Mouse (Mus musculus): Measurements from ENCODE around the gene Igf2bp1. TPM values are rescaled to one million over a fixed set of nuclear protein-coding genes. Genes with fewer than 3 reads are reported as not detected.

Gene Igf2bp1
- under 1 TPM; 0.26 to 0.83 (median 0.43) TPM for total RNA-seq (2022)

GRCm38 (mm10) chr11:96005403-96006271 is at the start of gene Igf2bp1:
Gene Igf2bp1 (minus strand): TSS chr11:96005940.
- no peak for DNase-seq

- DNase-seq = no peak
Measured at GRCm38 (mm10) chr11:96050854-96051253, 45.1 kb upstream of the Igf2bp1 start.

GRCm38 (mm10) chr11:96049939-96050338 is 44.2 kb upstream of the Igf2bp1 start:
- no peak for DNase-seq

GRCm38 (mm10) chr11:96047469-96048373 is 42.0 kb upstream of the Igf2bp1 start:
- no peak for DNase-seq

- no peak for DNase-seq
Measured at GRCm38 (mm10) chr11:96046793-96047192, 41.1 kb upstream of the Igf2bp1 start.

GRCm38 (mm10) chr11:96046028-96046427 is 40.3 kb upstream of the Igf2bp1 start:
- no peak for DNase-seq

GRCm38 (mm10) chr11:96044803-96045567 is 39.2 kb upstream of the Igf2bp1 start:
- no peak for DNase-seq

- DNase-seq = no peak
Measured at GRCm38 (mm10) chr11:96038560-96038959, 32.8 kb upstream of the Igf2bp1 start.

- DNase-seq = no peak
Measured at GRCm38 (mm10) chr11:96037499-96037898, 31.8 kb upstream of the Igf2bp1 start.

GRCm38 (mm10) chr11:96035133-96035532 is 29.4 kb upstream of the Igf2bp1 start:
- no peak for DNase-seq

- DNase-seq = peak; percentile 91
Measured at GRCm38 (mm10) chr11:96034596-96035052, 28.9 kb upstream of the Igf2bp1 start, which contains the start of gene Snf8. Gene Snf8 (plus strand): TSS chr11:96034885.

GRCm38 (mm10) chr11:96034116-96034515 is 28.4 kb upstream of the Igf2bp1 start:
- no peak for DNase-seq

GRCm38 (mm10) chr11:96033264-96033663 is 27.5 kb upstream of the Igf2bp1 start:
- no peak for DNase-seq

- DNase-seq = no peak
Measured at GRCm38 (mm10) chr11:96031701-96032100, 26.0 kb upstream of the Igf2bp1 start.

GRCm38 (mm10) chr11:96030571-96030970 is 24.8 kb upstream of the Igf2bp1 start:
- no peak for DNase-seq

- no peak for DNase-seq
Measured at GRCm38 (mm10) chr11:96028130-96028529, 22.4 kb upstream of the Igf2bp1 start.

GRCm38 (mm10) chr11:96020622-96021021 is 14.9 kb upstream of the Igf2bp1 start:
- DNase-seq = no peak

GRCm38 (mm10) chr11:96017941-96018351 is 12.2 kb upstream of the Igf2bp1 start:
- DNase-seq = peak; percentile 76

- no peak for DNase-seq
Measured at GRCm38 (mm10) chr11:96015421-96015820, 9.7 kb upstream of the Igf2bp1 start.

- no peak for DNase-seq
Measured at GRCm38 (mm10) chr11:96011982-96012381, 6.2 kb upstream of the Igf2bp1 start.

- no peak for DNase-seq
Measured at GRCm38 (mm10) chr11:96008827-96009226, 3.1 kb upstream of the Igf2bp1 start.

All from adrenal gland, adult 8-10 months (tissue).